Mouse (Mus musculus) CH12.LX (cell line): ENCODE data around the gene Gucy1b2. TPM values are rescaled to one million over a fixed set of nuclear protein-coding genes. Genes with fewer than 3 reads are reported as not detected.

Experiments
- DNase-seq: peaks from one replicate; pipeline ENCODE4 v3.0.0-alpha.2; 2013; ENCODE audit errors: extremely low read depth
- H3K27ac ChIP-seq: 2 replicates; pipeline ENCODE4 v1.5.1; 2012; ENCODE audit warnings: low read depth, mild to moderate bottlenecking, control low read depth, moderate library complexity; ENCODE audit not compliant: insufficient read depth
- H3K27me3 ChIP-seq: replicated peaks from 2 replicates; pipeline ENCODE3; 2012; ENCODE audit warnings: inconsistent platforms
- H3K36me3 ChIP-seq, 2 experiments: replicated peaks in 1 of 2; 2 replicates each; pipeline versions ENCODE3 to v1.6.1; 2012; ENCODE audit warnings: inconsistent platforms in 1 of 2, low read length in 1 of 2, mild to moderate bottlenecking in 1 of 2, mixed read lengths in 1 of 2, moderate library complexity in 1 of 2; ENCODE audit not compliant: control insufficient read depth in 1 of 2, insufficient read depth in 1 of 2
- H3K4me1 ChIP-seq, 2 experiments: 2 replicates each; pipeline ENCODE4 v1.6.1; 2012; ENCODE audit warnings: inconsistent platforms in 1 of 2, moderate library complexity in 1 of 2; ENCODE audit not compliant: insufficient read depth in 2 of 2, control insufficient read depth in 1 of 2
- H3K4me2 ChIP-seq: 2 replicates; pipeline ENCODE4 v1.6.1; 2012; ENCODE audit warnings: low read depth, mild to moderate bottlenecking, control low read depth; ENCODE audit not compliant: poor library complexity, insufficient read depth, severe bottlenecking
- H3K4me3 ChIP-seq, 3 experiments: fragments of 150-350 bp in 1 of 3; sonication (generic) in 1 of 3; replicated peaks in 1 of 3; 2 replicates each; pipeline versions ENCODE3 to v1.5.1; 2011 to 2012; ENCODE audit warnings: low read depth in 2 of 3, low read length in 2 of 3, mild to moderate bottlenecking in 2 of 3, moderate library complexity in 2 of 3, control low read depth in 1 of 3, improper control_type of control experiment in 1 of 3, inconsistent platforms in 1 of 3, mixed read lengths in 1 of 3; ENCODE audit not compliant: poor library complexity in 1 of 3
- H3K79me2 ChIP-seq: replicated peaks from 2 replicates; pipeline ENCODE4 v1.6.1; 2012; ENCODE audit warnings: mild to moderate bottlenecking, moderate library complexity; ENCODE audit not compliant: control insufficient read depth, poor library complexity, insufficient read depth, severe bottlenecking; ENCODE audit errors: extremely low read depth
- H3K9ac ChIP-seq: 2 replicates; pipeline ENCODE4 v1.6.1; 2012; ENCODE audit warnings: low read depth, mild to moderate bottlenecking, control low read depth, moderate library complexity; ENCODE audit not compliant: insufficient read depth
- H3K9me3 ChIP-seq: replicated peaks from 2 replicates; pipeline ENCODE3; 2012; ENCODE audit warnings: low read length, inconsistent platforms, mixed read lengths
- BHLHE40 ChIP-seq: IDR thresholded peaks from 2 replicates; pipeline ENCODE4 v1.6.1; 2011; ENCODE audit warnings: mild to moderate bottlenecking, low read depth, low read length, improper control_type of control experiment
- CHD1 ChIP-seq: IDR thresholded peaks from 2 replicates; pipeline ENCODE4 v1.6.1; 2012; ENCODE audit warnings: low read depth, low read length, improper control_type of control experiment, inconsistent platforms
- E2F4 ChIP-seq: IDR thresholded peaks from 2 replicates; pipeline ENCODE4 v1.6.1; 2011; ENCODE audit warnings: low read depth, low read length, improper control_type of control experiment; ENCODE audit not compliant: insufficient replicate concordance
- ETS1 ChIP-seq: conservative IDR thresholded peaks from 2 replicates; pipeline ENCODE4 v1.6.1; 2012; ENCODE audit warnings: low read depth, mild to moderate bottlenecking, inconsistent platforms, low read length, improper control_type of control experiment, moderate library complexity
- HCFC1 ChIP-seq: IDR thresholded peaks from 2 replicates; pipeline ENCODE4 v1.6.1; 2012; ENCODE audit warnings: low read depth, mild to moderate bottlenecking, inconsistent platforms, low read length, improper control_type of control experiment
- MYC ChIP-seq: IDR thresholded peaks from 2 replicates; pipeline ENCODE4 v1.6.1; 2011; ENCODE audit warnings: low read depth, mild to moderate bottlenecking, improper control_type of control experiment, low read length
- POLR2AphosphoS2 ChIP-seq: IDR thresholded peaks from 2 replicates; pipeline ENCODE4 v1.6.1; 2011; ENCODE audit warnings: low read depth, low read length, improper control_type of control experiment
- RCOR1 ChIP-seq: conservative IDR thresholded peaks from 2 replicates; pipeline ENCODE4 v1.6.1; 2012; ENCODE audit warnings: low read depth, mild to moderate bottlenecking, inconsistent platforms, low read length, improper control_type of control experiment
- USF1 ChIP-seq: IDR thresholded peaks from 2 replicates; pipeline ENCODE4 v1.6.1; 2014; ENCODE audit warnings: low read depth, mild to moderate bottlenecking, inconsistent platforms, low read length, improper control_type of control experiment
- USF2 ChIP-seq: conservative IDR thresholded peaks from 2 replicates; pipeline ENCODE4 v1.6.1; 2011; ENCODE audit warnings: low read depth, low read length, improper control_type of control experiment
- dilution Hi-C: fragments of 300-500 bp; cut with MboI; formaldehyde crosslinking; loops from 2 replicates; pipeline ENCODE4 v1.14.3; 2020; ENCODE audit warnings: low sequenced_read_pairs; ENCODE audit not compliant: extremely low pct_unique_long_range_greater_than_20kb, extremely low pct_ligation_motif_present
- in situ Hi-C: fragments of 300-500 bp; cut with MboI; formaldehyde crosslinking; loops from 3 replicates; pipeline ENCODE4 v1.14.3; 2019; ENCODE audit warnings: low sequenced_read_pairs, low pct_ligation_motif_present, low pct_unique_long_range_greater_than_20kb, mixed read lengths
- polyA plus RNA-seq: library from polyadenylated mRNA; unstranded; fragments of >175 nt; gene quantifications from 2 replicates; pipeline ENCODE4 v1.2.1, GENCODE M21; 2012; ENCODE audit warnings: low read depth; ENCODE audit not compliant: insufficient read length
- total RNA-seq, 2 experiments: library from RNA; depleted of rRNA; stranded (reverse); fragments of 300-350 nt in 1 of 2; fragments of >200 nt in 1 of 2; gene quantifications; 2 replicates each; pipeline ENCODE4 v1.2.3; 2012 to 2014

Gene Gucy1b2
- total and polyA plus RNA-seq, 3 experiments, result not detected

DNA sequence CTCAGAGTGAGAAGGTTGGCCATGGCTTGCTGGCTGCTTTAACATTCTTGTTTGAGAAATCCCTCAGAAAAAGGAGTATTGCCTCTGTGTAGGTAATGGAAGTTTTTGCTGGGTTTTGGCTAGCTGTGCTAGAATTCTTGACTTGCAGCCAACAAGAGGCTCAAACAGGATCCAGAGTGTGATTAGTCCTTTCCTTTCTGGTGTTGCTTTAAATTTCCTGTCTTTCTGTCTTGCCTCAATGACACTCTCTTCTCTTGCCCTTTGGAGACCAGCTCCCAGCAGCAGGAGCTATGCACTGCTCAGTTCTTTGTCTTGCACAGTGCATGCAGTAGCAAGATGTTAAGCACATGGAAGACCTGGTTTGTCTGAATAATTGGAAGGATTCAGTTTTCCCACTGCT is 80.4 kb downstream of the Gucy1b2 start:
- dilution Hi-C loops (no loop called here), in situ Hi-C loops (no loop called here)
- Histone ChIP-seq H3K9ac (no peak overlapping the region), H3K4me2 (no peak overlapping the region), H3K36me3 (peaks cover 5 to 55% of the 10 kb centered on the region in 2 experiments), H3K79me2 (no peaks in the 10 kb centered on the region), H3K4me3 (no peak overlapping the region), H3K9me3 (no peaks in the 10 kb centered on the region), H3K27me3 (no peaks in the 10 kb centered on the region), H3K27ac (no peak overlapping the region), H3K4me1 (peaks cover 2 to 9% of the 10 kb centered on the region in 2 experiments; a peak in 2 of 4 replicates)
- no peak for DNase-seq
- TF ChIP-seq USF1 (no peak), HCFC1 (no peak), CHD1 (no peak), ETS1 (no peak)

DNA sequence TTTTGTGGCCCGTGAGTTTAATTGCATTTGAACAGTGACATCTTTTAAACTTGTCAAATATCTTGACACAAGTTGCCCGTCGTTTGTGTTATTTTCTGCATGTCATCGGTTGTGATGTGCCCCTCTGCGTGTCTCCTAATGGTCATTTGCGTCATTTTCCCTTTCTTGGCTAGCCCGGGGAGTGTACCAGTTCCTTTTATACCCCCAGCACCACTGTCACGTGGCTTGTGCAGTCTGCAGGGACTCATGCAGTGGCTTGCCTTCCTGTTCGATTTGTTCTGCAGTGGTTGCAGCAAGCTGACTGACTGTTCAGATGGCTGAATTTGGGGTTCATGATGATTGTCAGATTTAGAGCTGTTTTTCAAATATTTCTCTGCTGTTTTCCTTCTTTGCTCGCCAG is 82.1 kb downstream of the Gucy1b2 start:
- no peaks in the 10 kb centered on the region for H3K79me2 ChIP-seq
- peaks cover 2 to 9% of the 10 kb centered on the region in 2 experiments; a peak in 2 of 4 replicates for H3K4me1 ChIP-seq
- no peak overlapping the region for H3K4me3 ChIP-seq
- no peaks in the 10 kb centered on the region for H3K9me3 ChIP-seq
- TF ChIP-seq E2F4 (no peak), BHLHE40 (no peak), RCOR1 (no peak)
- dilution Hi-C loops (no loop called here), in situ Hi-C loops (no loop called here)
- H3K9ac ChIP-seq, result no peak overlapping the region
- peaks cover 7 to 64% of the 10 kb centered on the region in 2 experiments for H3K36me3 ChIP-seq
- DNase-seq, result no peak
- H3K27me3 ChIP-seq, result no peaks in the 10 kb centered on the region
- no peak overlapping the region for H3K27ac ChIP-seq
- no peak overlapping the region for H3K4me2 ChIP-seq

GRCm38 (mm10) chr14:62370819-62371218 is 85.3 kb downstream of the Gucy1b2 start:
- Histone ChIP-seq H3K4me2 (no peak overlapping the region), H3K79me2 (no peaks in the 10 kb centered on the region), H3K9ac (no peak overlapping the region), H3K4me3 (no peak overlapping the region), H3K27ac (no peak overlapping the region), H3K27me3 (no peaks in the 10 kb centered on the region), H3K4me1 (peaks cover 2 to 9% of the 10 kb centered on the region in 2 experiments; a peak in 2 of 4 replicates), H3K36me3 (peaks cover 14 to 69% of the 10 kb centered on the region in 2 experiments), H3K9me3 (no peaks in the 10 kb centered on the region)
- TF ChIP-seq USF2 (no peak), POLR2AphosphoS2 (no peak), MYC (no peak)
- no peak for DNase-seq
- in situ Hi-C loops (no loop called here), dilution Hi-C loops (no loop called here)
